Mouse (Mus musculus) gastrocnemius, postnatal 10 days (tissue): ENCODE data around the gene Kmt2c. TPM values are rescaled to one million over a fixed set of nuclear protein-coding genes. Genes with fewer than 3 reads are reported as not detected.

ENCODE experiments used
- DNase-seq: peaks from one replicate; pipeline ENCODE4 v3.0.0; 2021; ENCODE audit warnings: mixed read lengths
- total RNA-seq, 2 experiments: library from RNA; stranded (reverse); gene quantifications; 2 replicates each; pipeline ENCODE4 v1.2.3; 2021

The Kmt2c gene
- total RNA-seq, 2 experiments from 2014 or later: 32.1 to 43.2 TPM

DNA sequence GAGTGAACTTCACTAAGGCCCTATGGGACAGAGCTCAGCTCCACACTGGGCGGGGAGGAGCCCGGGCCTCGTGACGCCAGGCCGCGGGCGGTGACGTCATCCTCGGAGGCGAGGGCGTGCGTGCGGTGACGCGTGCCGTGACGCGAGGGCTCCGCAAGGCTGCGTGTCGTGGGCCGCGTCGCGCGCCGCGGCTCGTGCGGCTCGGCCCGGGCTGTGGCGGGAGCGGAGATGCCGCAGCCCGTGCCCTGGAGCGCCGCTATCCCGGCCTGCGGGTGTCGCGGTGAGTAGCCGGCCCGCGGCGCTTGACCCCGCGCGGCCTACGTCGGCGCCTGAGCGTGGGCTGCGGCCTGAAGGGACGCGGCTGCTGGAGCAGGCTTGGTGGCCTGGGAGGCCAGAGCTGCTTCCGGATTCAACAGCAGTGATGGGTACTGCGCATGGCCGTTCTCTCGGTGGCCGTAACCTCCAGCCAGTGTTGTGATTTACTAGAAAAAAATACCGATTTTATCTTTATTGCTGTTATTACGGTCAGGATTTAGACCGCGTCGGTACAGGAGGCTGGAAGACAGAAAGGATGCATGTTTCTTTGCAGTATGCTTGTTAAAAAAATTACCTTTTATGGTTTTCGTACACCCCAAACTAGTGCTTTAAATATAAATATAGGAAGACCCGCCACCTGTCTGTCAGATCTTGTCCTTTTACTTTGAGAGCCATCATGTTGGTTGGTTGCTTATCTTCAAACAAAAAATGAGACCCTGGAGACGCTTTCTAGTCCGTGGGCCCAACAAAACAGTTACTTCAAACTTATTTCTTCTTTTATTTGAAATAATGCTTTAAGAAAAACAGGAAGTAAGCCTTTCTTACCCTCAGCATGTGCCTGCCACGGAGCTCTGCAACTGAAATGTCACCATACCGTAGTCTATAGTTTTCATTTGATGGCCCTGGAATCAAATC, 275.6 kb downstream of the Kmt2c start, which contains the start of gene E130116L18Rik:
TSS of gene E130116L18Rik (minus strand) at position 402 of the 951 bp plus-strand sequence.
- DNase-seq: peak; percentile 89

Other genes with a start within 250 kb of the Kmt2c start
- gene Cct8l1, start 17.3 kb upstream of the Kmt2c start, total RNA-seq: not detected
- 1 to 10 TPM; 2.9 to 4.4 TPM for gene Xrcc2, start 207.0 kb upstream of the Kmt2c start, total RNA-seq